Comparison of ENCODE assay signal across 8 mouse cellular contexts in the genomic region with DNA sequence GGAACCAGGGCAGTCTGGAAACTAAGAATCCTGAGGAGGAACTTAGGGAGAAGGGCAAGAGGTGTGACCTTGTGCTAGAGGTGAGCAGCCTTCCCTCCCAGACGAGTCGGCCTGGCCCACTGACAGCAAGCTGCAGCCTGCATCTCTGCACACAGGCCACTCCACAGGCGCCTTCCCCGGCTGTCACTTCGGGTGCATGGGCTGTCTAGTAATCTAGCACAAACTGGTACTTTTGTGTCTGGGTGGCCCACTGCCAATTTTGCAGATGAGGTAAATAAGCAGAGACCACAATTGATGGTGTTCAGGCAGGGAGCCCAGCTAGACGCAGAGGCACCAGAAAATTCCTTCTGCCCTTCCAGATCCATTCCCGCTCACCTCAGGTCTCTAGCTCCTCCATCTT. TPM values are rescaled to one million over a fixed set of nuclear protein-coding genes. Genes with fewer than 3 reads are reported as not detected.
DNase-seq lines count a peak whose midpoint lies in the region; ATAC-seq and TF ChIP-seq lines count a peak whose summit lies in the region.

No protein-coding gene starts in this region.

- H3K4me1 ChIP-seq in hindbrain, postnatal 0 days (ENCODE audit: insufficient read depth, low read length): no peaks in the 10 kb centered on the region
- no peaks in the 10 kb centered on the region for H3K4me1 ChIP-seq in hindbrain, embryonic 11.5 days (replicated peaks; ENCODE audit: control insufficient read depth, insufficient read depth, low read length)
- no peaks in the 10 kb centered on the region; the same call in 1 of the 2 replicates for H3K4me1 ChIP-seq in heart, adult 2 months (ENCODE audit: control insufficient read depth, insufficient read depth, low read length)
- peaks cover 15% of the 10 kb centered on the region for H3K4me1 ChIP-seq in midbrain, embryonic 10.5 days

- TF ChIP-seq CTCF in hindbrain, postnatal 0 days (IDR thresholded peaks at IDR 0.05; ENCODE audit: low read depth): no peak
- no peak for TF ChIP-seq CTCF in left cerebral cortex, adult 2 months (IDR thresholded peaks at IDR 0.05)
- no peak for TF ChIP-seq CTCF in heart, adult 2 months (IDR thresholded peaks at IDR 0.05)

- DNase-seq in hindbrain, postnatal 0 days (ENCODE audit: low spot score): peak; percentile 62
- DNase-seq in hindbrain, embryonic 11.5 days (ENCODE audit: low spot score): no peak
- DNase-seq in MN1 (ENCODE audit: low spot score): peak; percentile 83
- DNase-seq in cerebellum, adult 9-11 months: peak; percentile 45
- DNase-seq in left cerebral cortex, adult 2 months (ENCODE audit: extremely low spot score in 1 of 2, low spot score in 2 of 2): peak in 1 of 2 experiments; percentile 34
- no peak for DNase-seq in heart, adult 2 months
- DNase-seq in midbrain, embryonic 10.5 days (ENCODE audit: low spot score): no peak

- H3K9ac ChIP-seq in hindbrain, postnatal 0 days (replicated peaks; ENCODE audit: low read length): no peak overlapping the region
- no peak overlapping the region for H3K9ac ChIP-seq in hindbrain, embryonic 11.5 days (ENCODE audit: low read depth, low read length)
- H3K9ac ChIP-seq in heart, adult 2 months (ENCODE audit: low read depth, low read length): no peak overlapping the region

- ATAC-seq in hindbrain, postnatal 0 days: no peak
- no peak for ATAC-seq in hindbrain, embryonic 11.5 days (ENCODE audit: low FRiP score)
- ATAC-seq in erythroid progenitor cell, adult 5-6 weeks (replicated peaks; ENCODE audit: low FRiP score, poor library complexity, severe bottlenecking): no peak

- no peak for TF ChIP-seq EP300 in heart, adult 2 months (IDR thresholded peaks at IDR 0.05; ENCODE audit: insufficient read depth, low read depth, low read length)

- no peak for TF ChIP-seq POLR2A in heart, adult 2 months (IDR thresholded peaks at IDR 0.05; ENCODE audit: insufficient read depth, low read depth, low read length)

- H3K36me3 ChIP-seq in hindbrain, postnatal 0 days (ENCODE audit: insufficient read depth, low read length): no peaks in the 10 kb centered on the region
- H3K36me3 ChIP-seq in hindbrain, embryonic 11.5 days (ENCODE audit: control insufficient read depth, insufficient read depth, low read length): no peaks in the 10 kb centered on the region
- H3K36me3 ChIP-seq in heart, adult 2 months (ENCODE audit: control insufficient read depth, insufficient read depth, low read length): no peaks in the 10 kb centered on the region
- no peaks in the 10 kb centered on the region for H3K36me3 ChIP-seq in midbrain, embryonic 10.5 days

- H3K27me3 ChIP-seq in hindbrain, postnatal 0 days (ENCODE audit: insufficient read depth, low read length): no peaks in the 10 kb centered on the region
- no peaks in the 10 kb centered on the region for H3K27me3 ChIP-seq in hindbrain, embryonic 11.5 days (ENCODE audit: control insufficient read depth, insufficient read depth, low read length)
- no peaks in the 10 kb centered on the region for H3K27me3 ChIP-seq in heart, adult 2 months (ENCODE audit: control insufficient read depth, insufficient read depth, low read length)
- H3K27me3 ChIP-seq in midbrain, embryonic 10.5 days (ENCODE audit: low read depth, poor library complexity, severe bottlenecking): no peaks in the 10 kb centered on the region

- 31% methylated on average over 7 of the region's 7 CpGs for WGBS in hindbrain, postnatal 0 days
- 80% methylated on average over 7 of the region's 7 CpGs for WGBS in hindbrain, embryonic 11.5 days
- WGBS in heart, adult 2 months: 58% methylated on average over 7 of the region's 7 CpGs
- whole genome bisulfite sequencing in midbrain, embryonic 10.5 days: 79% methylated on average over 7 of the region's 7 CpGs

- no peaks in the 10 kb centered on the region for H3K79me2 ChIP-seq in heart, adult 2 months (replicated peaks; ENCODE audit: control insufficient read depth, insufficient read depth, low read length)

- H3K4me2 ChIP-seq in hindbrain, postnatal 0 days (ENCODE audit: low read depth, low read length): no peak overlapping the region
- no peak overlapping the region for H3K4me2 ChIP-seq in hindbrain, embryonic 11.5 days (replicated peaks; ENCODE audit: low read depth, low read length)

- H3K9me3 ChIP-seq in hindbrain, postnatal 0 days (ENCODE audit: low read length): no peaks in the 10 kb centered on the region
- H3K9me3 ChIP-seq in hindbrain, embryonic 11.5 days (ENCODE audit: control insufficient read depth, low read length): no peaks in the 10 kb centered on the region
- H3K9me3 ChIP-seq in midbrain, embryonic 10.5 days (replicated peaks): no peaks in the 10 kb centered on the region

- intact Hi-C loops in left cerebral cortex, adult 2 months (cut with DNase I): loop anchor here (10.0 kb wide), 1 partner anchor 298 kb away; no protein-coding TSS in a partner anchor
- intact Hi-C loops in heart, adult 2 months (cut with DNase I): loop anchor here (10.0 kb wide), 1 partner anchor 298 kb away; no protein-coding TSS in a partner anchor

- no peak overlapping the region for H3K27ac ChIP-seq in hindbrain, postnatal 0 days
- no peak overlapping the region for H3K27ac ChIP-seq in hindbrain, embryonic 11.5 days (ENCODE audit: low read depth, low read length)
- H3K27ac ChIP-seq in left cerebral cortex, adult 2 months: peak overlapping the region; percentile 34; the same call in 1 of the 2 replicates
- H3K27ac ChIP-seq in heart, adult 2 months: no peak overlapping the region
- H3K27ac ChIP-seq in midbrain, embryonic 10.5 days (replicated peaks): no peak overlapping the region

- no peak overlapping the region for H3K4me3 ChIP-seq in hindbrain, postnatal 0 days (ENCODE audit: low read length)
- H3K4me3 ChIP-seq in hindbrain, embryonic 11.5 days (ENCODE audit: low read depth, low read length): no peak overlapping the region
- no peak overlapping the region for H3K4me3 ChIP-seq in left cerebral cortex, adult 2 months
- no peak overlapping the region for H3K4me3 ChIP-seq in heart, adult 2 months
- no peak overlapping the region for H3K4me3 ChIP-seq in midbrain, embryonic 10.5 days

RNA-seq across cellular contexts. Expression of a gene that starts 37.9 kb away (rescaled TPM):
- total RNA-seq in hindbrain, postnatal 0 days (2014; rRNA removed): 28.9 and 47.8 TPM in 2 replicates
- 24.6 and 26.7 TPM in 2 replicates for polyA plus RNA-seq in hindbrain, postnatal 0 days (2015; fragmentation: Nextera tagmentation; extraction: Ambion mirVana)
- 76.6 and 87.8 TPM in 2 replicates for polyA plus RNA-seq in hindbrain, embryonic 11.5 days (2014; fragmentation: Nextera tagmentation; extraction: Ambion mirVana)
- total RNA-seq in left cerebral cortex, adult 2 months (2021): 10 to 100 TPM; 58.7 to 65.5 TPM
- 82.2 and 84.7 TPM in 2 replicates for total RNA-seq in erythroid progenitor cell, adult 5-6 weeks (2015; ENCODE audit: low replicate concordance)
- 64.4 and 82.0 TPM in 2 replicates for total RNA-seq in erythroid progenitor cell, adult 5-6 weeks (2017; ENCODE audit: low replicate concordance)
- total RNA-seq in heart, adult 2 months (2021): 10 to 100 TPM; 50.1 to 51.8 TPM
- polyA plus RNA-seq in heart, adult 2 months (2012; rRNA removed): 24.5 and 36.2 TPM in 2 replicates
- 60.6 and 66.7 TPM in 2 replicates for polyA plus RNA-seq in midbrain, embryonic 10.5 days (2016; fragmentation: Nextera tagmentation; extraction: Ambion mirVana)

RNA-seq across cellular contexts. Expression of a gene that starts 43.4 kb away (rescaled TPM):
- 0.75 and 2.4 TPM in 2 replicates for total RNA-seq in hindbrain, postnatal 0 days (2014; rRNA removed)
- polyA plus RNA-seq in hindbrain, postnatal 0 days (2015; fragmentation: Nextera tagmentation; extraction: Ambion mirVana): 2.3 and 3.1 TPM in 2 replicates
- 6.0 and 6.3 TPM in 2 replicates for polyA plus RNA-seq in hindbrain, embryonic 11.5 days (2014; fragmentation: Nextera tagmentation; extraction: Ambion mirVana)
- 1 to 10 TPM; 5.2 to 5.3 TPM for total RNA-seq in left cerebral cortex, adult 2 months (2021)
- 3.2 and 5.4 TPM in 2 replicates for total RNA-seq in erythroid progenitor cell, adult 5-6 weeks (2015; ENCODE audit: low replicate concordance)
- 1.9 and 9.6 TPM in 2 replicates for total RNA-seq in erythroid progenitor cell, adult 5-6 weeks (2017; ENCODE audit: low replicate concordance)
- 1 to 10 TPM; 2.8 to 4.0 TPM for total RNA-seq in heart, adult 2 months (2021)
- polyA plus RNA-seq in heart, adult 2 months (2012; rRNA removed): 3.5 and 6.6 TPM in 2 replicates
- 5.4 and 6.2 TPM in 2 replicates for polyA plus RNA-seq in midbrain, embryonic 10.5 days (2016; fragmentation: Nextera tagmentation; extraction: Ambion mirVana)

Comparison
In these comparisons a context has a peak if more than half of its experiments do, and no peak if none do; other contexts are left out.
1. DNase-seq: peak in hindbrain, postnatal 0 days (single experiment), MN1 (single experiment) and cerebellum, adult 9-11 months (single experiment); none in hindbrain, embryonic 11.5 days (single experiment), heart, adult 2 months (0 of 2) and midbrain, embryonic 10.5 days (single experiment).